Mouse (Mus musculus) limb, embryonic 11.5 days (tissue): ENCODE measurements around the gene Gm12248. TPM values are rescaled to one million over a fixed set of nuclear protein-coding genes. Genes with fewer than 3 reads are reported as not detected.

Experiments used
- ATAC-seq: fragments of 200-750 bp; cut with Nextera tagmentation; 2 replicates; pipeline ENCODE4 v1.8.0; 2017; ENCODE audit warnings: low read depth; ENCODE audit not compliant: insufficient number of reproducible peaks, low FRiP score, low TSS enrichment
- DNase-seq: peaks from one replicate; pipeline ENCODE4 v3.0.0-alpha.2; 2015; ENCODE audit warnings: low spot score
- H3K27ac ChIP-seq: fragments of 300-500 bp; sonication (generic); replicated peaks from 2 replicates; pipeline ENCODE4 v1.5.1; 2014; ENCODE audit warnings: low read depth, mild to moderate bottlenecking, low read length
- H3K27me3 ChIP-seq: fragments of 300-500 bp; sonication (generic); 2 replicates; pipeline ENCODE4 v1.6.1; 2014; ENCODE audit warnings: mild to moderate bottlenecking, low read length, mixed read lengths; ENCODE audit not compliant: control insufficient read depth, insufficient read depth
- H3K36me3 ChIP-seq: fragments of 300-500 bp; sonication (generic); 2 replicates; pipeline ENCODE4 v1.6.1; 2014; ENCODE audit warnings: mild to moderate bottlenecking, low read length, moderate library complexity, mixed read lengths; ENCODE audit not compliant: control insufficient read depth, insufficient read depth
- H3K4me1 ChIP-seq: fragments of 300-500 bp; sonication (generic); 2 replicates; pipeline ENCODE4 v1.6.1; 2014; ENCODE audit warnings: low read length, mixed read lengths; ENCODE audit not compliant: control insufficient read depth, insufficient read depth
- H3K4me2 ChIP-seq: fragments of 300-500 bp; sonication (generic); 2 replicates; pipeline ENCODE4 v1.6.1; 2014; ENCODE audit warnings: low read depth, mild to moderate bottlenecking, moderate library complexity; ENCODE audit not compliant: severe bottlenecking
- H3K4me3 ChIP-seq: fragments of 300-500 bp; sonication (generic); 2 replicates; pipeline ENCODE4 v1.5.1; 2014; ENCODE audit warnings: low read depth, low read length
- H3K9ac ChIP-seq: fragments of 300-500 bp; sonication (generic); 2 replicates; pipeline ENCODE4 v1.6.1; 2014; ENCODE audit warnings: mild to moderate bottlenecking, low read length
- H3K9me3 ChIP-seq: fragments of 300-500 bp; sonication (generic); 2 replicates; pipeline ENCODE4 v1.6.1; 2016; ENCODE audit warnings: low read length; ENCODE audit not compliant: control insufficient read depth
- WGBS: fragments of 180-500 bp; shearing (Covaris S2); extraction: QIAGEN DNeasy Blood & Tissue Kit; methylation state at CpG from one replicate; pipeline ENCODE4 v1.1.7; 2014; 5-methylcytosine and 5-hydroxymethylcytosine counted together
- polyA plus RNA-seq: library from polyadenylated mRNA; unstranded; fragments of >200 nt; fragmentation: Nextera tagmentation; extraction: Ambion mirVana; gene quantifications from 2 replicates; pipeline ENCODE4 v1.2.1, GENCODE M21; 2014

Gm12248 gene
- polyA plus RNA-seq, 1 experiment from 2014 or later = not detected

DNA sequence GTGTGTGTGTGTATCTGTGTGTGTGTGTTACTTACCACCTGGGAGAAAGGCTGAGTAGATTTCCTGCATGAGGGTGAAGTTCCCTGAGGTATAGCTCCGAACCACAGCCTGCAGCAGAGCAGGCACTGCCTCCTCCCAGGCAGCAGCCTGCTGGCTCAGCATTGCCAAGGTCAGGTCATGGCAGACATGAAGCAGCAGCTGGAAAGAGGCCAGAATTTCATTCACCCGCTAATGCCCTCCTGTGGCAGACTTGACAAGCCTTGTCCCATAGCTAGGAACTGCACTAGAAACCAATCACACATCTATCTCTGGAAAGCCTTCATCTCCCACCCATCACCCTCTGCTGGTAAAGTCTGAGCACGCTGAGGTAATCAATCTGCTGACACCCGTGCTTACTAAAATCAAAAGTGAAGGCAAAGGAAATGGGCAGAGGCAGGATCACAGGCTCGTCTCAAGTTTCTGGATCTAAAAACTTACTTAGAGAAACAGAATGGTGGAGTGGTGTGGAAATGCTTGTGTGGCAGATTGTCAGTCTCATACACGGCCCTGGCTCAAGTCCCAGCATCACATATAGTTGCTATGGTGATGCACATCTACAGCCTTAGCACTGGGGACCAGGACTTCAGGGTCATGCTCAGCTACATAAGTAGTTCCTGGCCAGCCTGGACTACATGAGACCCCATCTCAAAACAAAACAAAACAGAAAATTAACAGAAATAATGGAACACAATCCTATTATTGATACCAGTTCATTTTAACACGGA, 33.6 kb upstream of the Gm12248 start:
- 78% methylated on average over 7 of the region's 7 CpGs for WGBS
- Histone ChIP-seq H3K27me3 (no peaks in the 10 kb centered on the region), H3K4me2 (no peak overlapping the region), H3K4me1 (no peaks in the 10 kb centered on the region), H3K9me3 (no peaks in the 10 kb centered on the region), H3K4me3 (no peak overlapping the region), H3K36me3 (peaks cover 14% of the 10 kb centered on the region), H3K9ac (no peak overlapping the region), H3K27ac (no peak overlapping the region)
- ATAC-seq (no peak), DNase-seq (no peak)

DNA sequence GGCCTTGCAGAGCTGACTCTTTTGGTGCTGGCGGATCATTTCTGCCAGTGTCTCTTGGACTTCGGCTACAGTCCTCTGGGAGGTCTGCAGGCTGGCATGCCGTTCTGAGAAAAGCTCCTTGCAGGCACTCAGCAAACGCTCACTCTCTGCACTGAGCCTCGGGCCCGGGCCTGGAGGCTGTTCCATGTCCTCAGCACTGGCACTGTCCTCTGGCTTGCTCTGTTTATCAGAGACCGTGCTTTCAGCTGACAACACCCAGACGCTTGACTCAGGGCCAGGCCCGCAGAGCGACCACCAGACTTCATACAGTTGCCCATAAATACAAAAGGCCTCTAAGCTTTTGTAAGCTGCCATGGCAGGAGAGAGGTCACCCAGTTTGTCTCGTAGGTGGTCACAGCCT, 32.1 kb upstream of the Gm12248 start:
- no peak overlapping the region for H3K4me2 ChIP-seq
- ATAC-seq (no peak), DNase-seq (no peak)
- H3K27ac ChIP-seq = no peak overlapping the region
- peaks cover 12% of the 10 kb centered on the region for H3K36me3 ChIP-seq
- no peaks in the 10 kb centered on the region for H3K9me3 ChIP-seq
- 90% methylated on average over 11 of the region's 11 CpGs for WGBS
- H3K27me3 ChIP-seq = no peaks in the 10 kb centered on the region
- no peaks in the 10 kb centered on the region for H3K4me1 ChIP-seq
- H3K4me3 ChIP-seq = no peak overlapping the region
- H3K9ac ChIP-seq = no peak overlapping the region

DNA sequence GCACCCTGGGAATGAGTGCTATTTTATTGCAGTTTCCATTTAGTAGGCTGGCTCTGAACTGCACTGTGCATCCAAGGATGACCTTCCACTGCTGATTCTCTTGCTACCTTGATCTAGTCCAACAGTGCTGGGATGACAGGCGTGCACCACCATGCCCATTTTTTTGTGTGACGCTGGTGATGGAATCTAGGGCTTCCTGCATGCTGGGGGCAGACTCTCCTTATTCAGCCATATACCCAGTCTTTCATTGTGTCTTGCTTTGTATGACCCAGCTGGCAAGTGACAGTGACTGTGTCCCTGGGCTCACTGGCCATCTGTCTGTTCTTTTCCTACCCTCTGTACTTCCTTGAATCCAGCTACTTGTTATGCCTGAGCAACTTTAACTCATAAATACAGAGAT, 30.8 kb upstream of the Gm12248 start:
- Histone ChIP-seq H3K9me3 (no peaks in the 10 kb centered on the region), H3K4me1 (no peaks in the 10 kb centered on the region), H3K27ac (no peak overlapping the region), H3K9ac (no peak overlapping the region), H3K4me2 (no peak overlapping the region), H3K4me3 (no peak overlapping the region), H3K36me3 (peaks cover 12% of the 10 kb centered on the region), H3K27me3 (no peaks in the 10 kb centered on the region)
- ATAC-seq (no peak), DNase-seq (no peak)
- WGBS = 90% methylated on average over 2 of the region's 2 CpGs

DNA sequence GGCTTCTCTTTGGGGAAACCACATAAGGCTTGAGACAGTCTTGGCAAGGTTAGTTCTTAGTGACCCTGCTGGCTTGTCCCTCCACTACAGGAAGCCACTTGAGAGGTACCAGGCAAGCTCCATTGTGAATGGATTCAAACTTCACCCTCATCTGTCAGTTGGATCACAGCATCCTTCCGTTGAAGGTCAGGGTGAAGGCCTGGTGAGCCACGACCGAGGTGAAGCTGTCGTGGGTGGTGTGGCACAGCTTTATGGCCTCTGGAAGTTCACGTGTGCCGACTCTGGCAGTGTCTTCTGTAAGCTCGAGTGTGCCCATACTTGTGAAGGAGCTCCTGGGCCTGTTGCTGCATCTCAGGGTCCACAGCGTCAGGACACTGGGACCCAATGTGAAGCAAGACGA, 28.4 kb upstream of the Gm12248 start:
- H3K9ac ChIP-seq = no peak overlapping the region
- peaks cover 16% of the 10 kb centered on the region for H3K36me3 ChIP-seq
- H3K27ac ChIP-seq = no peak overlapping the region
- no peaks in the 10 kb centered on the region for H3K9me3 ChIP-seq
- no peaks in the 10 kb centered on the region for H3K4me1 ChIP-seq
- 89% methylated on average over 9 of the region's 9 CpGs for WGBS
- DNase-seq = no peak
- H3K4me3 ChIP-seq = no peak overlapping the region
- ATAC-seq = no peak
- H3K27me3 ChIP-seq = no peaks in the 10 kb centered on the region
- H3K4me2 ChIP-seq = no peak overlapping the region

DNA sequence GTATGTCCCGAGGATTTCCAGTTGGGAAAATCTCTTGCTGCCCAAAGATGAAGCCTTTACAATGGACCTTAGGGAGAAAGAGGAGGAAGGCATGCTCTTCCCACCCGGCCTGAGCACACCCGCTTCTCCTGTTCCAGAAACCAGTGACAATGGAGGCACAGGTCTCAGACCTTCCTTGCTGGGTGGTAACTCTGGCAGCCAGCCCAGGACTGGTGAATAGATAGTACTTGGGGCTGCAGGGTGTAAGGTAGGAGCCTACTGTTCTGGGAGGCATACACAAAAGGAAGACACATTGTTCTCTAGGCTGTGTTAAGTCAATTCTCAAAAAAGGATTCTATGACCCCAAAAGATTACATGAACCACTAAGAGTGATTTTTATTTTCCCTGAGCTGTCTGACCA, 27.7 kb upstream of the Gm12248 start:
- WGBS = 90% methylated on average over 3 of the region's 3 CpGs

DNA sequence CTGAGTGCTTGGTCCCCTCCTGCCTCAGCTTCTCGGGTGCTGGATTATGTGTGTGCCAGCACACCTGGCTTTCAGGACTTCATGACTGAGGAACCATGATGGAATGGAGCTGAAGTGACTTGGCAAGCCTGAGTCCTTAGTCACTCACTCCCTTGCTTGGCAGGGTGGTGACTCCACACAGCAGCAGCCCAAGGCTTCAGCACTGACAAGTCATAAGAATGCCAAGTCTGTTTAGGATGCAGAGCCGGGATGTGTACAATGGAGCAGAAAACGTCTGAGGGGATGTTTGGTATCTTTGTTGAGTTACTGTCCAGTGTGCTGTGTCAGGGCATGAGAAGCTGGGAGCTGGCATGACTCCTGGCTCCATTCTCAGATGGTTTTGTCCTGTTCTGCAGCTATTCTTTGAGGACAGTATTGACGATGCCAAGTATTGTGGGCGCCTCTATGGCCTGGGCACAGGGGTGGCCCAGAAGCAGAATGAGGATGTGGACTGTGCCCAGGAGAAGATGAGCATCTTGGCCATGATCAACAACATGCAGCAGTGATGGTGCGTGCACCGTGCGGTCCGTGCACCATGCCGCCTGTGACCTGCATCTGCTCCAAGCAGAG, 24.2 kb upstream of the Gm12248 start:
- WGBS = 91% methylated on average over 10 of the region's 10 CpGs
- H3K9ac ChIP-seq = no peak overlapping the region
- ATAC-seq (no peak), DNase-seq (no peak)
- no peaks in the 10 kb centered on the region for H3K27me3 ChIP-seq
- no peak overlapping the region for H3K4me3 ChIP-seq
- H3K27ac ChIP-seq = no peak overlapping the region
- no peaks in the 10 kb centered on the region for H3K4me1 ChIP-seq
- no peak overlapping the region for H3K4me2 ChIP-seq
- H3K9me3 ChIP-seq = no peaks in the 10 kb centered on the region
- H3K36me3 ChIP-seq = peaks cover 26% of the 10 kb centered on the region

More for the DNA sequence above, 27.7 kb upstream of the Gm12248 start:
- no peak overlapping the region for H3K27ac ChIP-seq
- no peak overlapping the region for H3K4me2 ChIP-seq
- ATAC-seq = no peak
- no peak overlapping the region for H3K4me3 ChIP-seq
- no peak for DNase-seq
- H3K9me3 ChIP-seq = no peaks in the 10 kb centered on the region
- H3K9ac ChIP-seq = no peak overlapping the region
- H3K27me3 ChIP-seq = no peaks in the 10 kb centered on the region
- no peaks in the 10 kb centered on the region for H3K4me1 ChIP-seq
- peaks cover 17% of the 10 kb centered on the region for H3K36me3 ChIP-seq

DNA sequence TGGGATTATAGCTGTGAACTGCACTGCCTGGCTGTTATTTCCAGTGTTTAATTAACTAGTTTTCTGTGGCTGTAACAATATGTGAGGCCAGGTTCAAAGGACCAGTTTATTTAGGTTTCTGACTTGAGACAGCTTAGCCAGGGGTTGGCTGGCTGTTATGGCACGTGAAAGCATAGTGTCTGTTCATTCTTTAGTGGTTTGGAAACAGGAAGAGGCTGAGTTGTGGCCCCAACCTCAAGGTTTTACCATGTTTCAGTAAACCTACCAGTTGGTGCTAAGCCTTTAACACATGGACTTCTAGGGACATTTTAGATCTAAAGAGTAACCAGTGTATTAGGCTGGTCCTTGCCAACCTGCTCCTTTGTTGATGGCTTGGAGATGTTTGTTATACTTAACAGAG, 23.6 kb upstream of the Gm12248 start:
- H3K9ac ChIP-seq = no peak overlapping the region
- H3K9me3 ChIP-seq = no peaks in the 10 kb centered on the region
- H3K27ac ChIP-seq = no peak overlapping the region
- 78% methylated on average over 1 of the region's 1 CpGs for WGBS
- no peaks in the 10 kb centered on the region for H3K27me3 ChIP-seq
- H3K4me3 ChIP-seq = no peak overlapping the region
- peaks cover 25% of the 10 kb centered on the region for H3K36me3 ChIP-seq
- H3K4me1 ChIP-seq = no peaks in the 10 kb centered on the region
- H3K4me2 ChIP-seq = no peak overlapping the region
- DNase-seq (no peak), ATAC-seq (no peak)

DNA sequence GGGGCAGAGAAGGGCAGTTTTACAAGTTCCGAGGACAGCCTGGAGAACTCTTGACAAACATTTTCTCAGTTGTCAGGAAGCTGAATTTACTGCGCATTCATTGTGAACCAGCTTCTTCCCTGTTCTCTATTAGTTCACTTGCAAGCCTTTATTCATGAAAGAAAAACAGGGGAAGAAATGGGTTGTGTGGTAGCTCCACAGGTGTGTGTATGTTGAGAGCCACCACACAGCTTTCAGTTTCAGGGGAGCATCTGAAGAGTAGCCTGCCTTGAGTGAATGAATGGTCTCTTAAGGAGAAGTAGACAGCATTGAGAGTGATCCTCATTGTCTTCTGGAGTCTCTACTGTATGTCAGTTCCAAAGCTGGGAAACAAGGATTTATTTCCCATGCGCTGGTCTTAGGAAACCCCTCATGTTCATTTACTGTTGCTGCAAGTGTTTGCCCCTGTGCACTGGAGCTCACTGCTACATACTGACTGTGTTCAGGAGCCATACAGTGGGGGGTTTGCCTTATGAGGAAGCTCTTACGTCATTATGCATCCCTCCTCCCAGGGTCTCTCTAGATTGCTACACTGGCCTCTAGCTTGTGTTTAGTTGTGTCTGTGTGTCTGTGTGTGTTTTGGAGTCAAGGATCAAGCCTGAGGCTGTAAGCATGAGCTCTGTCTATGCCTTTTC, 14.9 kb upstream of the Gm12248 start:
- H3K4me2 ChIP-seq = no peak overlapping the region
- no peaks in the 10 kb centered on the region for H3K27me3 ChIP-seq
- no peak overlapping the region for H3K4me3 ChIP-seq
- 88% methylated on average over 4 of the region's 4 CpGs for whole genome bisulfite sequencing
- peaks cover 14% of the 10 kb centered on the region; the same call in 1 of the 2 replicates for H3K36me3 ChIP-seq
- DNase-seq (no peak), ATAC-seq (no peak)
- no peak overlapping the region for H3K9ac ChIP-seq
- no peak overlapping the region for H3K27ac ChIP-seq
- no peaks in the 10 kb centered on the region for H3K9me3 ChIP-seq
- peaks cover 7% of the 10 kb centered on the region; the same call in 1 of the 2 replicates for H3K4me1 ChIP-seq
